Mouse (Mus musculus): ENCODE data around the gene Defb19. TPM values are rescaled to one million over a fixed set of nuclear protein-coding genes. Genes with fewer than 3 reads are reported as not detected.

Gene Defb19
- polyA plus RNA-seq (2014; fragmentation: Nextera tagmentation; extraction: Ambion mirVana): not detected in 2 replicates

- H3K4me2 ChIP-seq (replicated peaks; ENCODE audit: low read depth, low read length): no peak within 1 kb of the TSS
- 79% methylated on average over 7 of the region's 7 CpGs for WGBS
- H3K9ac ChIP-seq (ENCODE audit: low read depth, low read length): no peak within 1 kb of the TSS
- H3K4me1 ChIP-seq (replicated peaks; ENCODE audit: control insufficient read depth, insufficient read depth, low read length): no peaks in the 10 kb centered on the region
- H3K4me3 ChIP-seq (ENCODE audit: low read depth, low read length): no peak within 1 kb of the TSS
- H3K27ac ChIP-seq (ENCODE audit: low read depth, low read length): no peak within 1 kb of the TSS
- H3K27me3 ChIP-seq (ENCODE audit: control insufficient read depth, insufficient read depth, low read length): no peaks in the 10 kb centered on the region
- ATAC-seq (ENCODE audit: low FRiP score) (no peak), DNase-seq (ENCODE audit: low spot score) (no peak)
- no peaks in the 10 kb centered on the region for H3K9me3 ChIP-seq (ENCODE audit: control insufficient read depth, low read length)
- H3K36me3 ChIP-seq (ENCODE audit: control insufficient read depth, insufficient read depth, low read length): no peaks in the 10 kb centered on the region
These were observed at the start of gene Defb19 for GRCm38 (mm10) chr2:152580107-152580506. Gene Defb19, minus strand, starts transcription at chr2:152580312.

GRCm38 (mm10) chr2:152629904-152630303 is 49.8 kb upstream of the Defb19 start:
- Histone ChIP-seq H3K4me3 (ENCODE audit: low read depth, low read length) (no peak overlapping the region), H3K36me3 (ENCODE audit: control insufficient read depth, insufficient read depth, low read length) (no peaks in the 10 kb centered on the region), H3K9ac (ENCODE audit: low read depth, low read length) (no peak overlapping the region), H3K4me1 (replicated peaks; ENCODE audit: control insufficient read depth, insufficient read depth, low read length) (peaks cover 7% of the 10 kb centered on the region; the same call in 1 of the 2 replicates), H3K9me3 (ENCODE audit: control insufficient read depth, low read length) (no peaks in the 10 kb centered on the region), H3K27ac (ENCODE audit: low read depth, low read length) (no peak overlapping the region), H3K4me2 (replicated peaks; ENCODE audit: low read depth, low read length) (no peak overlapping the region), H3K27me3 (ENCODE audit: control insufficient read depth, insufficient read depth, low read length) (peaks cover 32% of the 10 kb centered on the region)
- DNase-seq (ENCODE audit: low spot score) (no peak), ATAC-seq (ENCODE audit: low FRiP score) (no peak)
- 85% methylated on average over 6 of the region's 6 CpGs for WGBS

- H3K4me3 ChIP-seq (ENCODE audit: low read depth, low read length): no peak overlapping the region
- no peak overlapping the region for H3K9ac ChIP-seq (ENCODE audit: low read depth, low read length)
- WGBS: 88% methylated on average over 3 of the region's 3 CpGs
- peaks cover 7% of the 10 kb centered on the region; the same call in 1 of the 2 replicates for H3K4me1 ChIP-seq (replicated peaks; ENCODE audit: control insufficient read depth, insufficient read depth, low read length)
- peaks cover 32% of the 10 kb centered on the region for H3K27me3 ChIP-seq (ENCODE audit: control insufficient read depth, insufficient read depth, low read length)
- H3K27ac ChIP-seq (ENCODE audit: low read depth, low read length): no peak overlapping the region
- no peak overlapping the region for H3K4me2 ChIP-seq (replicated peaks; ENCODE audit: low read depth, low read length)
- no peaks in the 10 kb centered on the region for H3K36me3 ChIP-seq (ENCODE audit: control insufficient read depth, insufficient read depth, low read length)
- no peak for ATAC-seq (ENCODE audit: low FRiP score)
- H3K9me3 ChIP-seq (ENCODE audit: control insufficient read depth, low read length): no peaks in the 10 kb centered on the region
- no peak for DNase-seq (ENCODE audit: low spot score)
These were observed 49.1 kb upstream of the Defb19 start for GRCm38 (mm10) chr2:152629239-152629638.

- ATAC-seq (ENCODE audit: low FRiP score) (no peak), DNase-seq (ENCODE audit: low spot score) (no peak)
- H3K4me1 ChIP-seq (replicated peaks; ENCODE audit: control insufficient read depth, insufficient read depth, low read length): peaks cover 7% of the 10 kb centered on the region; the same call in 1 of the 2 replicates
- H3K4me2 ChIP-seq (replicated peaks; ENCODE audit: low read depth, low read length): no peak overlapping the region
- no peaks in the 10 kb centered on the region for H3K9me3 ChIP-seq (ENCODE audit: control insufficient read depth, low read length)
- H3K27ac ChIP-seq (ENCODE audit: low read depth, low read length): no peak overlapping the region
- WGBS: 37% methylated on average over 17 of the region's 17 CpGs
- peaks cover 32% of the 10 kb centered on the region for H3K27me3 ChIP-seq (ENCODE audit: control insufficient read depth, insufficient read depth, low read length)
- no peaks in the 10 kb centered on the region for H3K36me3 ChIP-seq (ENCODE audit: control insufficient read depth, insufficient read depth, low read length)
- H3K9ac ChIP-seq (ENCODE audit: low read depth, low read length): no peak overlapping the region
- H3K4me3 ChIP-seq (ENCODE audit: low read depth, low read length): no peak overlapping the region
These were observed 48.0 kb upstream of the Defb19 start for GRCm38 (mm10) chr2:152628066-152628465.

- ATAC-seq (ENCODE audit: low FRiP score): no peak
- H3K9ac ChIP-seq (ENCODE audit: low read depth, low read length): no peak within 1 kb of the TSS; the same call in 1 of the 2 replicates
- peak within 1 kb of the TSS; percentile 55 for H3K4me2 ChIP-seq (replicated peaks; ENCODE audit: low read depth, low read length)
- peaks cover 32% of the 10 kb centered on the region for H3K27me3 ChIP-seq (ENCODE audit: control insufficient read depth, insufficient read depth, low read length)
- no peak within 1 kb of the TSS for H3K27ac ChIP-seq (ENCODE audit: low read depth, low read length)
- WGBS: under 1% methylated on average over 57 of the region's 59 CpGs
- H3K36me3 ChIP-seq (ENCODE audit: control insufficient read depth, insufficient read depth, low read length): no peaks in the 10 kb centered on the region
- no peaks in the 10 kb centered on the region for H3K9me3 ChIP-seq (ENCODE audit: control insufficient read depth, low read length)
- H3K4me3 ChIP-seq (ENCODE audit: low read depth, low read length): peak within 1 kb of the TSS; percentile 27
- H3K4me1 ChIP-seq (replicated peaks; ENCODE audit: control insufficient read depth, insufficient read depth, low read length): peaks cover 7% of the 10 kb centered on the region; the same call in 1 of the 2 replicates
- DNase-seq (ENCODE audit: low spot score): peak; percentile 54
These were observed 46.9 kb upstream of the Defb19 start, which contains the start of gene Rem1 for GRCm38 (mm10) chr2:152626774-152627591. Gene Rem1, plus strand, starts transcription at chr2:152626951.

GRCm38 (mm10) chr2:152625256-152625655 is 45.1 kb upstream of the Defb19 start:
- no peak overlapping the region for H3K4me3 ChIP-seq (ENCODE audit: low read depth, low read length)
- no peak overlapping the region for H3K27ac ChIP-seq (ENCODE audit: low read depth, low read length)
- no peak overlapping the region for H3K9ac ChIP-seq (ENCODE audit: low read depth, low read length)
- WGBS: 6% methylated on average over 1 of the region's 1 CpGs
- DNase-seq (ENCODE audit: low spot score) (no peak), ATAC-seq (ENCODE audit: low FRiP score) (peak; percentile 58; the same call in 1 of the 2 replicates)
- no peak overlapping the region for H3K4me2 ChIP-seq (replicated peaks; ENCODE audit: low read depth, low read length)
- peaks cover 32% of the 10 kb centered on the region for H3K27me3 ChIP-seq (ENCODE audit: control insufficient read depth, insufficient read depth, low read length)
- H3K9me3 ChIP-seq (ENCODE audit: control insufficient read depth, low read length): no peaks in the 10 kb centered on the region
- peaks cover 7% of the 10 kb centered on the region; the same call in 1 of the 2 replicates for H3K4me1 ChIP-seq (replicated peaks; ENCODE audit: control insufficient read depth, insufficient read depth, low read length)
- no peaks in the 10 kb centered on the region for H3K36me3 ChIP-seq (ENCODE audit: control insufficient read depth, insufficient read depth, low read length)

- no peak for DNase-seq (ENCODE audit: low spot score)
- H3K4me1 ChIP-seq (replicated peaks; ENCODE audit: control insufficient read depth, insufficient read depth, low read length): peaks cover 7% of the 10 kb centered on the region; the same call in 1 of the 2 replicates
- H3K4me2 ChIP-seq (replicated peaks; ENCODE audit: low read depth, low read length): no peak overlapping the region
- no peak overlapping the region for H3K9ac ChIP-seq (ENCODE audit: low read depth, low read length)
- H3K27me3 ChIP-seq (ENCODE audit: control insufficient read depth, insufficient read depth, low read length): peaks cover 32% of the 10 kb centered on the region
- 81% methylated on average over 2 of the region's 2 CpGs for WGBS
- no peak overlapping the region for H3K27ac ChIP-seq (ENCODE audit: low read depth, low read length)
- H3K36me3 ChIP-seq (ENCODE audit: control insufficient read depth, insufficient read depth, low read length): no peaks in the 10 kb centered on the region
- H3K9me3 ChIP-seq (ENCODE audit: control insufficient read depth, low read length): no peaks in the 10 kb centered on the region
- no peak for ATAC-seq (ENCODE audit: low FRiP score)
- H3K4me3 ChIP-seq (ENCODE audit: low read depth, low read length): no peak overlapping the region
These were observed 44.5 kb upstream of the Defb19 start for GRCm38 (mm10) chr2:152624566-152624965.

GRCm38 (mm10) chr2:152622953-152623352 is 42.8 kb upstream of the Defb19 start, which contains the start of gene Defb25:
Gene Defb25, minus strand, starts transcription at chr2:152623053.
- H3K9ac ChIP-seq (ENCODE audit: low read depth, low read length): no peak within 1 kb of the TSS
- peaks cover 19% of the 10 kb centered on the region for H3K27me3 ChIP-seq (ENCODE audit: control insufficient read depth, insufficient read depth, low read length)
- WGBS: 79% methylated on average over 7 of the region's 7 CpGs
- no peak within 1 kb of the TSS for H3K4me3 ChIP-seq (ENCODE audit: low read depth, low read length)
- H3K4me1 ChIP-seq (replicated peaks; ENCODE audit: control insufficient read depth, insufficient read depth, low read length): peaks cover 7% of the 10 kb centered on the region; the same call in 1 of the 2 replicates
- H3K27ac ChIP-seq (ENCODE audit: low read depth, low read length): no peak within 1 kb of the TSS
- no peak within 1 kb of the TSS for H3K4me2 ChIP-seq (replicated peaks; ENCODE audit: low read depth, low read length)
- no peak for DNase-seq (ENCODE audit: low spot score)
- H3K9me3 ChIP-seq (ENCODE audit: control insufficient read depth, low read length): no peaks in the 10 kb centered on the region
- ATAC-seq (ENCODE audit: low FRiP score): no peak
- no peaks in the 10 kb centered on the region for H3K36me3 ChIP-seq (ENCODE audit: control insufficient read depth, insufficient read depth, low read length)

Data from hindbrain, embryonic 11.5 days (tissue).